Mouse (Mus musculus): Measurements from ENCODE around the gene Allc.

Gene Allc

GRCm38 (mm10) chr12:28579132-28579531, 3.2 kb downstream of the Allc start:
- DNase-seq (ENCODE audit: low spot score): no peak

- no peak for DNase-seq (ENCODE audit: low spot score)
Measured at GRCm38 (mm10) chr12:28578147-28578546, 4.2 kb downstream of the Allc start.

- no peak for DNase-seq (ENCODE audit: low spot score)
Measured at GRCm38 (mm10) chr12:28575366-28576070, 6.8 kb downstream of the Allc start.

- DNase-seq (ENCODE audit: low spot score): no peak
Measured at GRCm38 (mm10) chr12:28572241-28572640, 10.1 kb downstream of the Allc start.

GRCm38 (mm10) chr12:28552299-28552698, 30.0 kb downstream of the Allc start, which contains the start of gene Dcdc2c:
TSS of gene Dcdc2c (minus strand) at chr12:28552399.
- DNase-seq (ENCODE audit: low spot score): no peak

GRCm38 (mm10) chr12:28551775-28552174, 30.5 kb downstream of the Allc start:
- DNase-seq (ENCODE audit: low spot score): no peak

GRCm38 (mm10) chr12:28548887-28549286, 33.4 kb downstream of the Allc start:
- no peak for DNase-seq (ENCODE audit: low spot score)

- DNase-seq (ENCODE audit: low spot score): no peak
Measured at GRCm38 (mm10) chr12:28514264-28514775, 68.0 kb downstream of the Allc start.

GRCm38 (mm10) chr12:28509699-28510280, 72.5 kb downstream of the Allc start:
- DNase-seq (ENCODE audit: low spot score): no peak
